Mouse (Mus musculus) neural tube, embryonic 11.5 days (tissue): ENCODE data around the gene Opcml. TPM values are rescaled to one million over a fixed set of nuclear protein-coding genes. Genes with fewer than 3 reads are reported as not detected.

Source experiments
- ATAC-seq: fragments of 200-750 bp; cut with Nextera tagmentation; 2 replicates; pipeline ENCODE4 v1.8.0; 2017; ENCODE audit warnings: moderate number of reproducible peaks, mild to moderate bottlenecking, moderate TSS enrichment, moderate library complexity; ENCODE audit not compliant: insufficient read depth, low FRiP score, low TSS enrichment
- DNase-seq: peaks from one replicate; pipeline ENCODE4 v3.0.0-alpha.2; 2015; ENCODE audit warnings: low spot score
- H3K27ac ChIP-seq: fragments of 300-500 bp; sonication (generic); 2 replicates; pipeline ENCODE4 v1.5.1; 2014; ENCODE audit warnings: low read depth, mild to moderate bottlenecking, low read length
- H3K27me3 ChIP-seq: fragments of 300-500 bp; sonication (generic); 2 replicates; pipeline ENCODE4 v1.6.1; 2014; ENCODE audit warnings: mild to moderate bottlenecking, low read length, mixed read lengths; ENCODE audit not compliant: control insufficient read depth, insufficient read depth
- H3K36me3 ChIP-seq: fragments of 300-500 bp; sonication (generic); 2 replicates; pipeline ENCODE4 v1.6.1; 2014; ENCODE audit warnings: mild to moderate bottlenecking, low read length, moderate library complexity, mixed read lengths; ENCODE audit not compliant: control insufficient read depth, insufficient read depth
- H3K4me1 ChIP-seq: fragments of 300-500 bp; sonication (generic); 2 replicates; pipeline ENCODE4 v1.6.1; 2014; ENCODE audit warnings: low read length, mixed read lengths; ENCODE audit not compliant: control insufficient read depth, insufficient read depth
- H3K4me2 ChIP-seq: fragments of 300-500 bp; sonication (generic); 2 replicates; pipeline ENCODE4 v1.6.1; 2014; ENCODE audit warnings: low read depth, mild to moderate bottlenecking, moderate library complexity
- H3K4me3 ChIP-seq: fragments of 300-500 bp; sonication (generic); 2 replicates; pipeline ENCODE4 v1.5.1; 2014; ENCODE audit warnings: low read depth, low read length
- H3K9ac ChIP-seq: fragments of 300-500 bp; sonication (generic); 2 replicates; pipeline ENCODE4 v1.6.1; 2014; ENCODE audit warnings: mild to moderate bottlenecking, low read length
- H3K9me3 ChIP-seq: fragments of 300-500 bp; sonication (generic); 2 replicates; pipeline ENCODE4 v1.6.1; 2016; ENCODE audit warnings: low read length; ENCODE audit not compliant: control insufficient read depth
- WGBS: fragments of 180-500 bp; shearing (Covaris S2); extraction: QIAGEN DNeasy Blood & Tissue Kit; methylation state at CpG from one replicate; pipeline ENCODE4 v1.1.7; 2014; 5-methylcytosine and 5-hydroxymethylcytosine counted together
- polyA plus RNA-seq: library from polyadenylated mRNA; unstranded; fragments of >200 nt; fragmentation: Nextera tagmentation; extraction: Ambion mirVana; gene quantifications from 2 replicates; pipeline ENCODE4 v1.2.1, GENCODE M21; 2014

Gene Opcml
- polyA plus RNA-seq, 1 experiment from 2014 or later: 3.6 TPM

DNA sequence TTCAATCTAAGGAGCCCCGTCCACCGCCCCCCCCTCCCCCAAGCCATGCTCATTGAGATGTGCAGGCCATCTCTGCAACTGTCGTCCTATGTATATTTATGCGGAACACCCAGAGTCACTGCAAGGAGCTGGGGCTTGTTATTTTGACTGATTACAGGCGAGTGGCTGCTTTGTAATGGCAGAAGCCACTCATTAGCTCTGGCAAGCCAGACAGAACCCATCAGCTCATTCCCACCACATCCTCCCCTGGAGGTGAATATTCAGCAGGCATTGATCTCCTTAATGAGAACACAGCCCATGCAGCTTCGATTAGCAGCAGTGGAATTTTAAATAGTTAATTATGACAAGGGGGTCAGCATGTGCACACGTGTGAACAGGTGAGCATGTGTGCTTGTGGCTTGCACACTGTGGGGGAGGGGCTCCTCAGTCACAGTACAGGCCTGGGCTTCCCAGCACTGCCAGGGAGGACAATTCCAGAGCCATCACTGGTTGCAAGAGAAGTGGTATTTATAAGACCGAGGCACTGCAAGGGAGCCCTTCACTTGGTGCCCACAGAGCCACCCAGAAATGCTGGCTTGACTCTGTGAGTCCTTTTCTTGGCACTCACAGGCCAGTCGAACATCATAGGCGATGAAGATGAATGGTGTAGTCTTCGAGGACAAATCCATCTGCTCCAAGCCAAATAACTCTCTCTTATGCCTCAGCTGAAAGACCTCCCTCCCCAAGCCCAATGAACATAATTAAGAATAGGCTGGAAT, 516.0 kb downstream of the Opcml start:
- Histone ChIP-seq H3K4me1 (peaks cover 10% of the 10 kb centered on the region), H3K9ac (no peak overlapping the region), H3K36me3 (no peaks in the 10 kb centered on the region), H3K27me3 (no peaks in the 10 kb centered on the region), H3K4me3 (no peak overlapping the region), H3K27ac (no peak overlapping the region), H3K9me3 (no peaks in the 10 kb centered on the region), H3K4me2 (no peak overlapping the region)
- ATAC-seq (peak; percentile 35; the same call in 1 of the 2 replicates), DNase-seq (peak; percentile 29)
- 66% methylated on average over 11 of the region's 11 CpGs for WGBS

DNA sequence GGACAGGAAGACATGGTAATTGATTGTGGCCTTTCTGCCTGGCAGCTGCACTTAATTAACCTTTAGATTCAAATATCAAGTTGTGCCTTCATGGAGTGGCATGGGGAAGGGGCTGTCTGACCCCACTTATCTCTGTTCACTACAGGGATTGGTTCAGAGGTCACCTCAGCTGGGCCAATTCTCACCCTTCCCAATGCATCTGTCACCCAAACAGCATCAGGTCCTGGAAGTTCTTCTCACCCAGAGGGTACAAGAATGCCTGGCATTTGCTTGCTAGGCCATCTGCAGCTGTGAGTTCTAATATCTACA, 516.5 kb downstream of the Opcml start:
- no peak overlapping the region for H3K9ac ChIP-seq
- H3K4me3 ChIP-seq: no peak overlapping the region
- ATAC-seq (no peak; the same call in 1 of the 2 replicates), DNase-seq (no peak)
- no peaks in the 10 kb centered on the region for H3K27me3 ChIP-seq
- no peak overlapping the region for H3K27ac ChIP-seq
- H3K4me1 ChIP-seq: peaks cover 10% of the 10 kb centered on the region
- H3K36me3 ChIP-seq: no peaks in the 10 kb centered on the region
- no peaks in the 10 kb centered on the region for H3K9me3 ChIP-seq
- H3K4me2 ChIP-seq: no peak overlapping the region

DNA sequence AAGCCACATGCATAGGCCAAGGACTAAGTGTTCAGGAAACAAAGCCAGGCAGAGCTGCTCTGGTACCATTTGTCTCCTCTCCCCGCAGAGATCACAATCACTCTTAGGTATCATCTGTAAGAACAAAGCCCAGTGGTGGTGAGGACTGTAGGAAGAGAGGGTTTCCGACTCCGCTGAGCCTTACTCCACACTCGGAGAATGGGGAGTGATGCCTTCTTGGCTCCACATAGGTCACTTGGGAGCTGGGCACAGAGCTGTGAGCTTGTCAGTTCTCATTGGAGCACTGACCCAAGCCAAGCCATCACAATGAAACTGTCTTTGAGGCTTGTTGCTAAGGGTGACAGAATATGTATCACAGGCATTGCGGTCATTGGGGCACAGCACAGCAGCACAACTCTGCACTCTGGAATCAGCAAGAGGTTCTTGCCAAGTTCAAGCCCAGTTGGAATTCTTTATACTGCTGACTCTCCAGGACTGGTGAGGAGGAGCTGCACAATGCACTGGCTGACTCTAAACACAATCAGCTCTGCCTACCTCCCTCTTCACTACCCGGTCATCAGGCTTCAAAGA, 517.0 kb downstream of the Opcml start:
- no peaks in the 10 kb centered on the region for H3K36me3 ChIP-seq
- no peak for ATAC-seq
- 72% methylated on average over 6 of the region's 6 CpGs for WGBS

DNA sequence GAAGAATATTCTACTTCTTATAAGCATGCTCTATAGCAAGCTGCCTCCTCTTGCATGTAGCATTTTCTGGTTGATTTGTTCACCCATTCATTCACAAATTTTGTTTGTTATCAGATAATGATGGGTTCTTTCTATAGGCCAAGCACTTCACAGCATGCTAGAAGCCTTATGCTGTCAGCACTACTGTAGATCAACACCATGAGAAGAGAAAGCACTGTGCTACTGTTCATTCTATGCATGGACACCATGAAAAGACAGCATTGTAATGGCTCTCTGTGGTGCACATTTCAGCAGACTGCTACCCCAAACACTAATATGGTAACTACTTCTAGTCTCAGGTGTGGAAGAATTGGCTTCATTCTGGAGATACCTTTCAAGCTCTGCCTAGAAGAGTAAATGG, 527.3 kb downstream of the Opcml start:
- Histone ChIP-seq H3K9me3 (no peaks in the 10 kb centered on the region), H3K27ac (no peak overlapping the region), H3K9ac (no peak overlapping the region), H3K4me1 (no peaks in the 10 kb centered on the region), H3K4me2 (no peak overlapping the region), H3K36me3 (no peaks in the 10 kb centered on the region), H3K27me3 (no peaks in the 10 kb centered on the region), H3K4me3 (no peak overlapping the region)
- ATAC-seq (no peak), DNase-seq (no peak)

More for the DNA sequence above, 517.0 kb downstream of the Opcml start:
- Histone ChIP-seq H3K27ac (no peak overlapping the region), H3K9me3 (no peaks in the 10 kb centered on the region), H3K4me3 (no peak overlapping the region), H3K4me2 (no peak overlapping the region), H3K27me3 (no peaks in the 10 kb centered on the region), H3K9ac (no peak overlapping the region), H3K4me1 (peaks cover 10% of the 10 kb centered on the region)
- no peak for DNase-seq

DNA sequence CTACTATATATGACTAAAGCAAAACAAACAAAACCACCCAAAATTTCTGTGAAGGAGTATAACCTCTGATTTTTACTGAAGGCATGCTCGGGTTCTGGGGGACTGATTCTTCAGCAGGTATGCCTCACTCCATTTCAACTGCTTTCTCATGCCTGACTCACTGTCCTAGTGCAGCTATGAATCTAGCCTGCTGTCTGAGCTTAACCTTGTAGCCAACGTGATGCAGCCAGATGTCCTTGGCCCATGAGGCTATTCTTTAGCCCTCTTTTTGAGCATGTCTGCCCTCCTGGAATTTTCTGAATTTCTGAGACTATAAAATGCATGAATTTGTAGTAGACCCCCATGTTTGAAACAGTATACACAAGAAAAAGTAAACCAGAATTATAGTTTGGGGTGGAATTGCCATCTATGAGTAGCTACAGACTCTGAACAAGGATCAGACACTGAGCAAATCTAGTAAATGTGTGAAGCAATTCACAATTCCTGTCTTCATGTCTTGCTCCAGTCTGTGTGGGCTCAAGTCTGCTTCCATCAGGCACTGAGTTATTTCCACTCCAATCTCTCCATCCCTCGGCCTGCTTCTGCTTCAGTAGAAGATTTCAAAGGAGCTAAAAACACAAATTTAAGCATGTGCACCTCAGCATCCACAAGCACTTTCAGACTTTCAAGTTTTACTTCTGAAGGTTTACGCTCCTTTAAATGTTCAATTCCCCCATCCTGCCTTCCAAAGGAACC, 528.6 kb downstream of the Opcml start:
- no peak for ATAC-seq
- H3K4me1 ChIP-seq: no peaks in the 10 kb centered on the region

DNA sequence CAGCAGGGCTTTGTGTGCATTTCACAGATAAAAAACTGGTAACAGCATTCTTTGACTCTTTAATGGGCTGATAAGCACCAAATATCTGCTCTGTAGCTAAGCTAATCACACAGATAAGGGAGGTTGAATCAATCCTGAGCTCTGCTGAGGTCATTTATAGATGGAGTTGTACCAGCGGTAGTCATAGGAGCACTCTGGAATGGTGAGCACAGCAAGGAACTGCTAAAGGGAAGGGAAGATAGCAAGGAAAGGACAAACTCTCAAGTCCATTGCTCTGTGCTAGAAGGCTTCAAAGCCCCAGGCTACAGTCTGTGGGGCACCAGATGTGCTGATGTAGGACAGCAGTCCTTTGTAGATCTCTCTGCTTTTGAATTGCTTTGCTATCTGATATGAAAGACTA, 529.2 kb downstream of the Opcml start:
- WGBS: 82% methylated on average over 1 of the region's 1 CpGs
- Histone ChIP-seq H3K4me2 (no peak overlapping the region), H3K4me1 (no peaks in the 10 kb centered on the region), H3K27ac (no peak overlapping the region), H3K9ac (no peak overlapping the region), H3K27me3 (no peaks in the 10 kb centered on the region), H3K9me3 (no peaks in the 10 kb centered on the region), H3K4me3 (no peak overlapping the region), H3K36me3 (no peaks in the 10 kb centered on the region)
- ATAC-seq (no peak), DNase-seq (no peak)

More for the DNA sequence above, 528.6 kb downstream of the Opcml start:
- Histone ChIP-seq H3K27me3 (no peaks in the 10 kb centered on the region), H3K9me3 (no peaks in the 10 kb centered on the region), H3K4me3 (no peak overlapping the region), H3K27ac (no peak overlapping the region), H3K9ac (no peak overlapping the region), H3K36me3 (no peaks in the 10 kb centered on the region), H3K4me2 (no peak overlapping the region)
- WGBS: 83% methylated on average over 4 of the region's 4 CpGs
- DNase-seq: no peak

DNA sequence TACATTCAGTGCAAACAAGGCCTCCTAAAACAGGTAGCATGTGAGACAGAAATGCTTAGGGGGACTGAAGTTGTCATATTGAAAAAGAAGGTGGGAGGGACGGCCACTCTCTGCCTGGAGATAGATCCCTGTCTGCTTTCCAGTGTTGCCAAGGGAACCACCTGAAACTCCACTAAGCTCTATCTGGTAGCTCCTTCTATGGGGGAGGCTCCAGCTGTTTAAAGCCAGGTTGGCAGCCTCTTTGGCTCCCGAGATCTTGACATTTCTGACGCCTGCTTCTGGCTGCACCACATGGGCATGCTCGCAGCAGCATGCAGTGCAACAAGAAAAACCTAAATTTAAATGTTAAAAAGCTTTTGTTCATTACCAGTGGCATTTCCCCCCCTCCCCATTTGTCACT, 537.4 kb downstream of the Opcml start:
- H3K27ac ChIP-seq: no peak overlapping the region
- no peak overlapping the region for H3K9ac ChIP-seq
- no peaks in the 10 kb centered on the region for H3K36me3 ChIP-seq
- H3K4me2 ChIP-seq: no peak overlapping the region
- no peak for ATAC-seq
- WGBS: 51% methylated on average over 4 of the region's 4 CpGs
- H3K9me3 ChIP-seq: no peaks in the 10 kb centered on the region
- DNase-seq: no peak
- no peak overlapping the region for H3K4me3 ChIP-seq
- H3K27me3 ChIP-seq: no peaks in the 10 kb centered on the region
- H3K4me1 ChIP-seq: no peaks in the 10 kb centered on the region

DNA sequence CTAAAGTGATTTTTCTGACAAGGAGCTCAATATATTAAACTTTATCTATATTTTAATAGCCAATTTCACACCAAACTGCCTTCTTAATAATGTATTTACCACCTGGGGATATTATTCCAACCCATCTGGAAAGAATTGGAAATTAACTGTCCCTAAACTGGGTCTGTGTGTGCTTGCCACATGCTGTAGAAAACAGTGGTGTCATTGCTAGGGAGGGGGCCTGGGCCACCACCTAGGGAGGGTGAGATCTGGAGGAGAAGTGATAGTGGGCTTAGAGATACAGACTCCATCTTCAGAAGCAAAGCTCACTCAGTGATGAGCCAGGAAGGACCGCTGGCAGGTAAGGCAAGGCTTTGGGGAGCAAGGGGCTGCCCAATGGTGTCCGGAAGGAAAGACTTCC, 537.9 kb downstream of the Opcml start:
- ATAC-seq (no peak), DNase-seq (no peak)
- 89% methylated on average over 2 of the region's 2 CpGs for WGBS
- Histone ChIP-seq H3K27me3 (no peaks in the 10 kb centered on the region), H3K4me3 (no peak overlapping the region), H3K36me3 (no peaks in the 10 kb centered on the region), H3K9me3 (no peaks in the 10 kb centered on the region), H3K4me1 (no peaks in the 10 kb centered on the region), H3K4me2 (no peak overlapping the region), H3K27ac (no peak overlapping the region), H3K9ac (no peak overlapping the region)

DNA sequence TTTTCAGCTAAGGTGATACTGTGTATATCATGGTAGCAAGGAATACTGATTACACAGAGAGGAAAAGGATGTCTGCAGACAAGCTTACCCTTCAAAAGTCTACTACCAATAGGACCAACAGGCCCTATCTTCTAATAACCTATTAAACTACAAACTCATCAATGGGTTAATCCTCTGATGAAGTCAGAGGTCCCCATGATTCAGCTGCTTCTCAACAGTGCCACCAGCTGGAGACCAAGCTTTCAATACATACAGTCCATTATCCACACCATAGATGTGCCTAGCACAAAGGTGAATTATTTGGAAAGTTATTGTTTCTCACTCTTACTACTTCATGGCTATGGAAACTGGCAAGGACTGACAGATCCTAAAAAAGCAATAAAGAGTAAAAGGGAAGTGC, 538.9 kb downstream of the Opcml start:
- H3K27ac ChIP-seq: no peak overlapping the region
- no peaks in the 10 kb centered on the region for H3K27me3 ChIP-seq
- H3K4me2 ChIP-seq: no peak overlapping the region
- DNase-seq (no peak), ATAC-seq (no peak)
- no peaks in the 10 kb centered on the region for H3K4me1 ChIP-seq
- no peaks in the 10 kb centered on the region for H3K36me3 ChIP-seq
- H3K4me3 ChIP-seq: no peak overlapping the region
- H3K9me3 ChIP-seq: no peaks in the 10 kb centered on the region
- no peak overlapping the region for H3K9ac ChIP-seq
